Mouse (Mus musculus) brain, embryonic 14.5 days (tissue): ENCODE data around the gene Mapk11.

Experiments
- CTCF ChIP-seq: fragments of 200-500 bp; IDR thresholded peaks from 2 replicates; pipeline ENCODE4 v1.5.1; 2012; ENCODE audit warnings: inconsistent platforms, mild to moderate bottlenecking, moderate library complexity, borderline replicate concordance; ENCODE audit not compliant: insufficient read depth, insufficient read length; ENCODE audit errors: extremely low read depth
- POLR2A ChIP-seq: fragments of 200-500 bp; IDR thresholded peaks from 2 replicates; pipeline ENCODE4 v1.6.1; 2012; ENCODE audit warnings: mild to moderate bottlenecking, inconsistent platforms, borderline replicate concordance; ENCODE audit not compliant: poor library complexity, insufficient read depth, insufficient read length, severe bottlenecking; ENCODE audit errors: extremely low read depth

DNA sequence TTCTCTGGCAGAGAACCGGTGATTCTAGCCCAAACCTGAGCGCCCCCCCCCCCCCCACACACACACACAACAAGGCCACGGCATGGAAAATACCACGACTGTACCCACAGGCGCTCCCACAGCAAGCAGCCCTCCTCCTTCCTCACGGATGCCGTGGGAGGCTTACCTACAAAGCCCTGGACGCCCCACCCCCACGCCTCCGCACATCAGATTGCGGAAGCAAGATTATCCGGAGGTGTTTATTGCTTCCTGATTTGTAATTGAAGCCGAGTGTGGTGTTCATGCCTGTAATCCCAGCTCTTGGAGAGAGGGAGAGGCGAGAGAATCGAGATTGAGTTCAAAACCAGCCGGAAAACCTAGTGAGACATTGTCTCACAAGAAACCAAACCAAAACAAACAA, 2.4 kb downstream of the Mapk11 start:
- no peak for TF ChIP-seq CTCF
- no peak for TF ChIP-seq POLR2A
